Mouse (Mus musculus): ENCODE data around the gene Olfr273. TPM values are rescaled to one million over a fixed set of nuclear protein-coding genes. Genes with fewer than 3 reads are reported as not detected.

Gene Olfr273
- polyA plus RNA-seq (2015; fragmentation: Illumina TruSeq; extraction: RNeasy Lipid Tissue Mini Kit (QIAGEN cat#74804); ENCODE audit: insufficient read depth, low read depth, low replicate concordance), result not detected

GRCm38 (mm10) chr4:52859136-52859535, at the start of gene Olfr273:
Olfr273 (minus strand) TSS chr4:52859236.

DNA sequence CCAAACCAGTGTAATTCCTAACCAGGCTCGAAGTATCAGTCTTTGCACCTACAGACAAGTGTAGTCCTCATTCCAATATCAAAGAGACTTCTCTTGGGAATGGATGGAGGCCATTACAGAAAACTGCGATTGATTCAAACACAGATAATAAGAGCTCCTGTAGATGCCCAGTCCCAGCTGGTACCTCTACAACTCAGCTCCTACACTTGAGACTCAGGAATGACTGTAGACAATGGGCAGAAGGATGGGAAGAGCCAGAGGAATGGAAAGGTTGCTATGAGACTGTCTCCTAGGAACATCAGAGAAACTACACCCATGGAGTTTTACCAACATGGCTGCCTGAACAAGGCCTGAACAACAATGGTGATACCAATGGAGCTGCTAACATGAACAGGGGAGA, 44.7 kb downstream of the Olfr273 start, which contains the start of gene Olfr275:
TSS of gene Olfr275 (plus strand) at position 301 of the 400 bp plus-strand sequence.

Other genes starting within 250 kb of the Olfr273 start
- gene Olfr275, start 44.6 kb downstream of the Olfr273 start, polyA plus RNA-seq (2015; fragmentation: Illumina TruSeq; extraction: RNeasy Lipid Tissue Mini Kit (QIAGEN cat#74804); ENCODE audit: insufficient read depth, low read depth, low replicate concordance), result not detected
- not detected for gene Olfr272, start 59.9 kb upstream of the Olfr273 start, polyA plus RNA-seq (2015; fragmentation: Illumina TruSeq; extraction: RNeasy Lipid Tissue Mini Kit (QIAGEN cat#74804); ENCODE audit: insufficient read depth, low read depth, low replicate concordance)
- not detected for gene Olfr270, start 105.3 kb upstream of the Olfr273 start, polyA plus RNA-seq (2015; fragmentation: Illumina TruSeq; extraction: RNeasy Lipid Tissue Mini Kit (QIAGEN cat#74804); ENCODE audit: insufficient read depth, low read depth, low replicate concordance)
- not detected for gene Nipsnap3a, start 130.0 kb upstream of the Olfr273 start, polyA plus RNA-seq (2015; fragmentation: Illumina TruSeq; extraction: RNeasy Lipid Tissue Mini Kit (QIAGEN cat#74804); ENCODE audit: insufficient read depth, low read depth, low replicate concordance)
- gene Nipsnap3b, start 152.6 kb upstream of the Olfr273 start, polyA plus RNA-seq (2015; fragmentation: Illumina TruSeq; extraction: RNeasy Lipid Tissue Mini Kit (QIAGEN cat#74804); ENCODE audit: insufficient read depth, low read depth, low replicate concordance), result 4.6 TPM